Mouse (Mus musculus) lung, adult 2 months (tissue): ENCODE data around the gene Foxr1.

ENCODE experiments used
- CTCF ChIP-seq: fragments of 200-500 bp; IDR thresholded peaks from 2 replicates; pipeline ENCODE4 v1.5.1; 2011; ENCODE audit warnings: mild to moderate bottlenecking, low read length, control low read depth; ENCODE audit not compliant: insufficient read depth
- POLR2A ChIP-seq: fragments of 200-500 bp; IDR thresholded peaks from 2 replicates; pipeline ENCODE4 v1.6.1; 2011; ENCODE audit warnings: low read depth, mild to moderate bottlenecking, control low read depth, low read length, borderline replicate concordance; ENCODE audit errors: extremely low read depth

DNA sequence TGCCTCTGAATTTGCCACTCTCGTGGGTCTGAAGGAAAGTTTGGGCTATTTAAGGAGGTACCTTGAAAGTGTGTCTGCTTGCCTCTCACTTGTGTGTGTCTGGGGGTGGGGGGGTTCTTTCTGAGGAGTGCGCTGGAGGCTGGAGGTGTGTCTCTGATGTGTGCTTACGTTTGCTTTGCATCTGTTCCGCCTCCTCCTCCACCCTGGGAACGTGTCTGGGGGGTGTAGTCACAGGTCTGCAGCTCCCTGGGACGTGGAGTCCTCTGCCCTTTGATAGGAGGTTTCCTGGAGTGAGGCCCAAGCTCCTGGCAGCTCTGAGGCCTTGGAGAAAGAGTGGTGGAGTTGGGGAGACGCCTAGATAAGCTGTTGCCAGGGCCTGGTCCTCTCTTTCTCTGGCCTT is 46.5 kb upstream of the Foxr1 start:
- TF ChIP-seq CTCF, result no peak
- 0 out of 2 replicates have a peak, but pooled peaks have one; percentile 23 for TF ChIP-seq POLR2A
